Mouse (Mus musculus) heart, adult 9 months (tissue): ENCODE data around the gene Mogat1.
"Not testable (repeated sequence)": the region's sequence is repeated elsewhere in the genome, so short reads cannot be mapped to it uniquely, and the experiment has no call there.

Source experiments
- DNase-seq, 2 experiments: peaks; one replicate each; pipeline ENCODE4 v3.0.0; 2022; ENCODE audit warnings: low spot score in 2 of 2

The Mogat1 gene

GRCm38 (mm10) chr1:78536310-78537164 lies 25.7 kb downstream of the Mogat1 start:
- peak; percentile 33 to 62 for DNase-seq

- DNase-seq: peak; percentile 60 to 75
These were observed 26.8 kb downstream of the Mogat1 start for GRCm38 (mm10) chr1:78537494-78538010.

- DNase-seq: no peak
These were observed 27.6 kb downstream of the Mogat1 start for GRCm38 (mm10) chr1:78538396-78538795.

GRCm38 (mm10) chr1:78539166-78539565 lies 28.4 kb downstream of the Mogat1 start:
- DNase-seq: peak in 1 of 2 experiments; percentile 4

- DNase-seq: not testable (repeated sequence)
These were observed 32.8 kb downstream of the Mogat1 start for GRCm38 (mm10) chr1:78543631-78544030.

- DNase-seq: no peak
These were observed 35.5 kb downstream of the Mogat1 start for GRCm38 (mm10) chr1:78546258-78546657.

- DNase-seq: no peak
These were observed 38.2 kb downstream of the Mogat1 start for GRCm38 (mm10) chr1:78548961-78549360.

- DNase-seq: no peak
These were observed 43.3 kb downstream of the Mogat1 start for GRCm38 (mm10) chr1:78554012-78554666.

- DNase-seq: no peak
These were observed 56.2 kb downstream of the Mogat1 start for GRCm38 (mm10) chr1:78566963-78567362.

- DNase-seq: no peak
These were observed 56.6 kb downstream of the Mogat1 start for GRCm38 (mm10) chr1:78567421-78567820.

- peak; percentile 20 to 50 for DNase-seq
These were observed 57.2 kb downstream of the Mogat1 start for GRCm38 (mm10) chr1:78567834-78568507.

GRCm38 (mm10) chr1:78569617-78570016 lies 58.8 kb downstream of the Mogat1 start:
- DNase-seq: peak in 1 of 2 experiments; percentile 4

GRCm38 (mm10) chr1:78585080-78585479 lies 74.3 kb downstream of the Mogat1 start:
- no peak for DNase-seq

GRCm38 (mm10) chr1:78586986-78587385 lies 76.2 kb downstream of the Mogat1 start:
- DNase-seq: no peak
